Mouse (Mus musculus) limb, embryonic 14.5 days (tissue): Measurements from ENCODE around the gene Crabp2. TPM values are rescaled to one million over a fixed set of nuclear protein-coding genes. Genes with fewer than 3 reads are reported as not detected.

Experiments
- ATAC-seq: fragments of 200-750 bp; cut with Nextera tagmentation; 2 replicates; pipeline ENCODE4 v1.8.0; 2017; ENCODE audit warnings: low read depth, moderate number of reproducible peaks, moderate TSS enrichment; ENCODE audit not compliant: low FRiP score
- DNase-seq: peaks from one replicate; pipeline ENCODE4 v3.0.0-alpha.2; 2015; ENCODE audit warnings: low spot score
- H3K27ac ChIP-seq: fragments of 300-500 bp; sonication (generic); replicated peaks from 2 replicates; pipeline ENCODE4 v1.5.1; 2014; ENCODE audit warnings: low read depth, mild to moderate bottlenecking, low read length, moderate library complexity, mixed read lengths
- H3K27me3 ChIP-seq: fragments of 300-500 bp; sonication (generic); 2 replicates; pipeline ENCODE4 v1.6.1; 2014; ENCODE audit warnings: low read length, mixed read lengths; ENCODE audit not compliant: control insufficient read depth, insufficient read depth
- H3K36me3 ChIP-seq: fragments of 300-500 bp; sonication (generic); 2 replicates; pipeline ENCODE4 v1.6.1; 2014; ENCODE audit warnings: mild to moderate bottlenecking, low read length, moderate library complexity, mixed read lengths; ENCODE audit not compliant: control insufficient read depth, insufficient read depth
- H3K4me1 ChIP-seq: fragments of 300-500 bp; sonication (generic); 2 replicates; pipeline ENCODE4 v1.6.1; 2014; ENCODE audit warnings: antibody characterized with exemption, low read length, mixed read lengths; ENCODE audit not compliant: control insufficient read depth, insufficient read depth
- H3K4me2 ChIP-seq: fragments of 300-500 bp; sonication (generic); replicated peaks from 2 replicates; pipeline ENCODE4 v1.6.1; 2014; ENCODE audit warnings: low read depth, mild to moderate bottlenecking, low read length, moderate library complexity; ENCODE audit not compliant: severe bottlenecking
- H3K4me3 ChIP-seq: fragments of 300-500 bp; sonication (generic); replicated peaks from 2 replicates; pipeline ENCODE4 v1.5.1; 2014; ENCODE audit warnings: low read length
- H3K9ac ChIP-seq: fragments of 300-500 bp; sonication (generic); 2 replicates; pipeline ENCODE4 v1.6.1; 2014; ENCODE audit warnings: mild to moderate bottlenecking, low read depth, low read length, moderate library complexity; ENCODE audit not compliant: severe bottlenecking
- H3K9me3 ChIP-seq: fragments of 300-500 bp; sonication (generic); 2 replicates; pipeline ENCODE4 v1.6.1; 2016; ENCODE audit warnings: low read length; ENCODE audit not compliant: control insufficient read depth
- POLR2A ChIP-seq: fragments of 200-500 bp; IDR thresholded peaks from 2 replicates; pipeline ENCODE4 v1.8.0; 2012; ENCODE audit warnings: inconsistent platforms, mild to moderate bottlenecking, moderate library complexity, borderline replicate concordance; ENCODE audit not compliant: insufficient read depth, insufficient read length; ENCODE audit errors: extremely low read depth
- WGBS: fragments of 180-500 bp; shearing (Covaris S2); extraction: QIAGEN DNeasy Blood & Tissue Kit; methylation state at CpG from one replicate; pipeline ENCODE4 v1.1.7; 2014; 5-methylcytosine and 5-hydroxymethylcytosine counted together
- polyA plus RNA-seq, 2 experiments: library from polyadenylated mRNA; depleted of rRNA in 1 of 2; stranded (reverse) in 1 of 2; unstranded in 1 of 2; fragments of >200 nt; fragmentation: Nextera tagmentation in 1 of 2; extraction: Ambion mirVana in 1 of 2; gene quantifications; 2 replicates each; pipeline versions ENCODE4 v1.2.1 to v1.2.3; 2012 to 2014

Gene Crabp2
- polyA plus RNA-seq, 2 experiments, result 192 to 267 TPM

GRCm38 (mm10) chr3:87985505-87986320 lies 37.2 kb downstream of the Crabp2 start:
- Histone ChIP-seq H3K36me3 (no peaks in the 10 kb centered on the region), H3K4me1 (peaks cover 49% of the 10 kb centered on the region), H3K27me3 (peaks cover 12% of the 10 kb centered on the region; the same call in 1 of the 2 replicates), H3K4me2 (no peak overlapping the region), H3K27ac (peak overlapping the region; percentile 48; the same call in 1 of the 2 replicates), H3K9ac (no peak overlapping the region), H3K9me3 (no peaks in the 10 kb centered on the region), H3K4me3 (no peak overlapping the region)
- WGBS, result 48% methylated on average over 12 of the region's 12 CpGs
- TF ChIP-seq POLR2A, result no peak
- peak; percentile 44 for DNase-seq
- no peak for ATAC-seq

DNA sequence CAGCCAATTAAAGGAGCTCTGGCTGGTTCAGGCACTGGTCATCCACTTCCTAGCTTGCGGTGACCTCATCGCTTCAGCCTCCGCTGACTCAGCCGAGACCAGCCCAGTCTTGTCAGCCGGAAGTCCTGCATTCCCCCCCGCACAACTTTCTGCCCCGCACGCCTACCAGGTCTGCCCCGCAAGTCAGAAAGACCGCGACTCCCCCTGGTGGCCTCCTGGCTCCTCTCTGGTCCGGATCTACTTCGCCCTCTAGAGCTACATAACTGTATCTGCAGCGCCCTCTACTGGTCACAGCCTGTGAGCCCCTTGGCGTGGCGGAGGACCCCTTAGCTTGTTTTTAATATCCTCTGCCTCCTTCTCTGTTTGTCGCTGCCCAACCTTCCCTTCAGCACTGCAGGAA lies 38.4 kb downstream of the Crabp2 start:
- H3K9me3 ChIP-seq, result no peaks in the 10 kb centered on the region
- peaks cover 15% of the 10 kb centered on the region; the same call in 1 of the 2 replicates for H3K27me3 ChIP-seq
- H3K27ac ChIP-seq, result no peak overlapping the region
- H3K4me1 ChIP-seq, result peaks cover 49% of the 10 kb centered on the region
- H3K4me3 ChIP-seq, result peak overlapping the region; percentile 39
- DNase-seq, result peak; percentile 99
- peak overlapping the region; percentile 52 for H3K9ac ChIP-seq
- 0 out of 2 replicates have a peak, but pooled peaks have one; percentile 30 for TF ChIP-seq POLR2A
- 1% methylated on average over 17 of the region's 17 CpGs for WGBS
- peak; percentile 77 for ATAC-seq
- H3K4me2 ChIP-seq, result peak overlapping the region; percentile 82
- no peaks in the 10 kb centered on the region for H3K36me3 ChIP-seq

DNA sequence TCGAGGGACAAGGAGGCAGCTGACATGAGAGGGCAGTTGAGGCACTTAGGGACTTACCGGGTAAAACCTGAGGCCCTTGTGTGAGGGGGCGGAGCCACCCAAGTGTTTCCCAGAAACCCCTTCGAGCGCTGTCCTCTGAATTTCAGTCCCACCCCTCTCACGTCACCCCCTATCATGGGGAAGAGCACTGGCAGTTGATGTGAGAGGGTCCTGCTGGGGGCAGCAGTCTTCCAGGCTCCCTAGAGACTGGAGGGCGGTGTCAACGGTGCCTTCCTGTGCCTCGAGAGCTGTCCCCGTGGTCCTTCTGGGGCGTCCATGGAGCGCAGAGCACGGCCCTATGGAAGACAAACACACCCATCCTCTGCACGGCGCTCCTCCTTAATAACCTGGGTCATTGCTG lies 39.2 kb downstream of the Crabp2 start:
- Histone ChIP-seq H3K9me3 (no peaks in the 10 kb centered on the region), H3K4me1 (peaks cover 44% of the 10 kb centered on the region)

DNA sequence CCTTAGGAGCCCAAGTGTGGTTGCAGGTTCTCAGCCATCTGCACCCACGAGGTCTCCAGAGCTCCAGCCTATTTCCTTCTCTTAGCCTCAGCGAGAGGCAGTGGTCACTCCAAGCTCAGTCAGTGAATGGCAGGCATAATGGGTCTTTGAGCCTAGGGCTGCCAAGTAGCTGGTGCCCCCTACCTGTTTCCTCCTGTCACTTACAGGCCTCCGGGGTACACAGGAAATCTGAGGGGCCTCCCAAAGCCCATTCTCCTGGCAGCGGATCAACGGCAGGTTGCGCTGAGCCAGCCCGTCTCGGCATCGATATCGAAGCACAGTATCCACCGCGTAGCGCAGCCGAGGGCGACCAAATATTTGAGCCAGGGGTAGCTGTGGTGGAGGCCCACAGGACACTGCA lies 39.6 kb downstream of the Crabp2 start:
- ATAC-seq, result no peak
- no peaks in the 10 kb centered on the region for H3K9me3 ChIP-seq
- TF ChIP-seq POLR2A, result no peak
- peak overlapping the region; percentile 52 for H3K9ac ChIP-seq
- no peak for DNase-seq
- H3K4me3 ChIP-seq, result peak overlapping the region; percentile 39
- no peak overlapping the region for H3K27ac ChIP-seq
- peaks cover 40% of the 10 kb centered on the region for H3K4me1 ChIP-seq
- WGBS, result 12% methylated on average over 15 of the region's 15 CpGs
- peak overlapping the region; percentile 82 for H3K4me2 ChIP-seq
- peaks cover 26% of the 10 kb centered on the region; the same call in 1 of the 2 replicates for H3K27me3 ChIP-seq
- H3K36me3 ChIP-seq, result no peaks in the 10 kb centered on the region

More for the DNA sequence above, 39.2 kb downstream of the Crabp2 start:
- ATAC-seq (peak; percentile 38; the same call in 1 of the 2 replicates), DNase-seq (peak; percentile 58)
- Histone ChIP-seq H3K4me3 (peak overlapping the region; percentile 39), H3K27me3 (peaks cover 22% of the 10 kb centered on the region; the same call in 1 of the 2 replicates), H3K27ac (no peak overlapping the region), H3K4me2 (peak overlapping the region; percentile 82), H3K36me3 (no peaks in the 10 kb centered on the region), H3K9ac (peak overlapping the region; percentile 52)
- WGBS, result under 1% methylated on average over 15 of the region's 15 CpGs
- no peak for TF ChIP-seq POLR2A

- Histone ChIP-seq H3K4me2 (no peak overlapping the region), H3K4me1 (peaks cover 27% of the 10 kb centered on the region), H3K4me3 (no peak overlapping the region), H3K36me3 (no peaks in the 10 kb centered on the region), H3K27ac (no peak overlapping the region), H3K9me3 (no peaks in the 10 kb centered on the region), H3K27me3 (peaks cover 43% of the 10 kb centered on the region), H3K9ac (no peak overlapping the region)
- no peak for DNase-seq
- WGBS, result 24% methylated on average over 10 of the region's 10 CpGs
- no peak for TF ChIP-seq POLR2A
- ATAC-seq, result no peak
Observed at GRCm38 (mm10) chr3:87989935-87990334, 41.5 kb downstream of the Crabp2 start.
